Mouse (Mus musculus): ENCODE data around the gene Gm11992.

Gene Gm11992

GRCm38 (mm10) chr11:9116121-9116520 lies 67.7 kb downstream of the Gm11992 start:
- DNase-seq (ENCODE audit: low spot score): no peak

GRCm38 (mm10) chr11:9116916-9117315 lies 68.5 kb downstream of the Gm11992 start:
- DNase-seq (ENCODE audit: low spot score): no peak

DNA sequence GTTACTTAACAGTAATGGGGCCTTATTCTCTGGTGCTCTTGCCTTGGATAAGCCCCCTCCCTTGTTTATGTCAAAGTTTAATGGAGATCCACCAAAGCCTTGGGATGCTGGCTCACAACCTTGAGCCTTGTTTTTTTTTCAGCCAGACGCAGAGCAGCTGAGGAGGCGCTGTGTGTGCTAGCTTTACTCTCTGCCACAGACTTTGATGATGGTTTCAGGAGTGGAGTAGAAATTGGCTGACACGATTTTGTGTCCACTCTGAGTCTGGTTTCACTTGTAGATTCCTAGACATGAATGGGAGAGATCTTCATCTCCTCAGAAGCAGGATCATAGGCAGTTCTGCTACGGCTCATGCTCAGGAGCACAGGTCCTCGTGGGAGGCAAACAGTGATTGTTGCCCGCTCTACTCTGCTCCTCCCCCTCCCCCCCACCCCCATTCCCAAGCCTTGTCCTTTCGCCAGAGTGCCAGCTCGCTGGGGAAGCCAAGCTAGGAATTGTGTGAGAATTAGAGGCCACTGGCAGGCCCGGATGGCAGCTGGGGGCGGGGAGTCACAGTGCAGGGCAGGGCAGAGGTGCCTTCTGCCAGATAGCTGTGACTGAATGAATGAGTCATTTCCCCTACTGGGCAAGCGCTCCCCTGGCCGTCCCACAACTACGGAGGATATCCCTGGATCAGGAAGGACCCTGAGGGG lies 69.1 kb downstream of the Gm11992 start:
- DNase-seq (ENCODE audit: low spot score): no peak

- no peak for DNase-seq (ENCODE audit: low spot score)
These were observed 69.6 kb downstream of the Gm11992 start, which contains the start of gene Upp1 for GRCm38 (mm10) chr11:9118050-9118420. Gene Upp1 (plus strand): TSS chr11:9118103.

DNA sequence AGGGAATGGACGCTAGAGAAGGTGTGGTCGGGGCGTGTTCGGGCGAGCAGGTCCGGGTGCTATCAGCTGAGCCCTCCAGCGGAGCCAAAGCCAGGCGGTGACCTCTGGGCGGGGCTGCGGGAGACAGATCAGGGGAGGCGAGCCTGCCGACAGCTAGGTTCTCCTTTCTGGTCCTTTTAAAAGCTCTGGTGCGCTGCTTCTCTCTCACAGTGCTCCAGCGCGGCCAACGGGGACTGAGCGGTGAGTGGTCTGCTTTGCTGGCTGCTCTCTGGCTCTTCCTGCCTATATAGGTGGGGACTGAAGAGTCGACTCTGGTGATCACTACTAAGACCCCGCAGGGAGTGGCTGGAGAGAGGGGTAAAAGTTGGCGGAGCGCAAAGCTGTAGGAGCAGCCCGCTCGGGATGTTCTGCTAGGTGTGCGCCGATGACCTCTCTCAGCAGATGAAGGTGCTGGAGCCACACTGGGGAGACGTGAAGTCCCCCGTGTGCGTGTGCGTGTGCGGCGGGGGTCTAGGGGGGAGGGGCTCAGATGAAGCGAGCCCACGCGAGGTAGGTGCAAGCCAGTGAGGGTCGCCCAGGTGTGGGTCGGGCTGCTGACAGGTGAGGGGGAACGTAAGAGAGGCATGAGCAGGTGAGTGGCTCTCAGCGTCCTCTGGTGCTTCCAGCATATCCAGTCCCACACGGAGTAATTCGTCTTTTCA lies 70.2 kb downstream of the Gm11992 start:
- DNase-seq (ENCODE audit: low spot score): no peak
